Mouse (Mus musculus) small intestine, adult 2 months (tissue): Measurements from ENCODE around the gene Gm12886. TPM values are rescaled to one million over a fixed set of nuclear protein-coding genes. Genes with fewer than 3 reads are reported as not detected.

ENCODE experiments used
- H3K27ac ChIP-seq: fragments of 200-500 bp; 2 replicates; pipeline ENCODE4 v1.5.1; 2012; ENCODE audit warnings: low read depth, low read length, control low read depth, inconsistent platforms; ENCODE audit not compliant: insufficient read depth
- H3K27me3 ChIP-seq: fragments of 200-500 bp; 2 replicates; pipeline ENCODE4 v1.6.1; 2012; ENCODE audit warnings: mild to moderate bottlenecking, moderate library complexity, low read length, inconsistent platforms; ENCODE audit not compliant: control insufficient read depth, insufficient read depth
- H3K36me3 ChIP-seq: fragments of 200-500 bp; 2 replicates; pipeline ENCODE4 v1.6.1; 2012; ENCODE audit warnings: mild to moderate bottlenecking, low read length, control low read depth, inconsistent platforms; ENCODE audit not compliant: control insufficient read depth, insufficient read depth
- H3K4me1 ChIP-seq: fragments of 200-500 bp; 2 replicates; pipeline ENCODE4 v1.6.1; 2012; ENCODE audit warnings: low read length, inconsistent platforms, mixed read lengths; ENCODE audit not compliant: control insufficient read depth, insufficient read depth, insufficient read length
- H3K4me3 ChIP-seq: fragments of 200-500 bp; 2 replicates; pipeline ENCODE4 v1.5.1; 2012; ENCODE audit warnings: low read depth, mild to moderate bottlenecking, control low read depth, inconsistent platforms, low read length, moderate library complexity
- CTCF ChIP-seq: fragments of 200-500 bp; IDR thresholded peaks from 2 replicates; pipeline ENCODE4 v1.5.1; 2012; ENCODE audit warnings: low read depth, mild to moderate bottlenecking, control low read depth, inconsistent platforms, low read length, moderate library complexity, mixed read lengths; ENCODE audit not compliant: insufficient replicate concordance, insufficient read length; ENCODE audit errors: extremely low read depth
- POLR2A ChIP-seq: fragments of 200-500 bp; IDR thresholded peaks from 2 replicates; pipeline ENCODE4 v1.6.1; 2012; ENCODE audit warnings: low read depth, mild to moderate bottlenecking, control low read depth, inconsistent platforms, low read length, moderate library complexity
- WGBS: fragments of 180-500 bp; shearing (Covaris S2); methylation state at CpG from one replicate; pipeline ENCODE4 v1.1.7; 2018; 5-methylcytosine and 5-hydroxymethylcytosine counted together
- polyA plus RNA-seq: library from polyadenylated mRNA; depleted of rRNA; stranded (reverse); fragments of >200 nt; gene quantifications from 2 replicates; pipeline ENCODE4 v1.2.3, GENCODE M21; 2012; rRNA removed

Gm12886 gene
- not detected in 2 replicates for polyA plus RNA-seq

- Histone ChIP-seq H3K4me1 (no peaks in the 10 kb centered on the region), H3K4me3 (no peak within 1 kb of the TSS), H3K36me3 (no peaks in the 10 kb centered on the region), H3K27ac (no peak within 1 kb of the TSS), H3K27me3 (no peaks in the 10 kb centered on the region)
- WGBS = 55% methylated on average over 3 of the region's 3 CpGs
- TF ChIP-seq POLR2A (no peak), CTCF (no peak)
These were observed at the start of gene Gm12886 for GRCm38 (mm10) chr4:121422999-121423398. TSS of gene Gm12886 (minus strand) at chr4:121423099.

Other genes with a start within 250 kb of the Gm12886 start
- gene Rlf, start 208.0 kb downstream of the Gm12886 start, polyA plus RNA-seq = 0.83 and 1.2 TPM in 2 replicates
- gene Gm12888, start 98.2 kb downstream of the Gm12886 start, polyA plus RNA-seq = not detected in 2 replicates
- gene Gm12887, start 199.0 kb upstream of the Gm12886 start, polyA plus RNA-seq = not detected in 2 replicates